Mouse (Mus musculus) macrophage (primary cell): Measurements from ENCODE around the gene Wdpcp. TPM values are rescaled to one million over a fixed set of nuclear protein-coding genes. Genes with fewer than 3 reads are reported as not detected.

ENCODE experiments used
- H3K27ac ChIP-seq: fragments of 350-480 bp; formaldehyde crosslinking; 2 replicates; pipeline ENCODE4 v1.9.0; 2021
- H3K36me3 ChIP-seq: fragments of 350-480 bp; formaldehyde crosslinking; 2 replicates; pipeline ENCODE4 v1.9.0; 2021; ENCODE audit errors: inconsistent target
- H3K4me3 ChIP-seq: fragments of 350-480 bp; formaldehyde crosslinking; 2 replicates; pipeline ENCODE4 v1.9.0; 2021; ENCODE audit errors: inconsistent target
- H3K79me2 ChIP-seq: fragments of 350-480 bp; formaldehyde crosslinking; 2 replicates; pipeline ENCODE4 v1.9.0; 2021; ENCODE audit errors: inconsistent target
- WGBS: methylation state at CpG from one replicate; pipeline ENCODE4 v1.1.7; 2026; ENCODE audit warnings: inconsistent platforms; ENCODE audit not compliant: missing documents; 5-methylcytosine and 5-hydroxymethylcytosine counted together
- polyA plus RNA-seq: library from polyadenylated mRNA; stranded (reverse); fragments of 250-400 nt; gene quantifications from 3 replicates; pipeline ENCODE4 v1.2.4, GENCODE M21; 2018; ENCODE audit warnings: inconsistent platforms

Wdpcp gene
- polyA plus RNA-seq, 1 experiment from 2014 or later, result 5.7 TPM

DNA sequence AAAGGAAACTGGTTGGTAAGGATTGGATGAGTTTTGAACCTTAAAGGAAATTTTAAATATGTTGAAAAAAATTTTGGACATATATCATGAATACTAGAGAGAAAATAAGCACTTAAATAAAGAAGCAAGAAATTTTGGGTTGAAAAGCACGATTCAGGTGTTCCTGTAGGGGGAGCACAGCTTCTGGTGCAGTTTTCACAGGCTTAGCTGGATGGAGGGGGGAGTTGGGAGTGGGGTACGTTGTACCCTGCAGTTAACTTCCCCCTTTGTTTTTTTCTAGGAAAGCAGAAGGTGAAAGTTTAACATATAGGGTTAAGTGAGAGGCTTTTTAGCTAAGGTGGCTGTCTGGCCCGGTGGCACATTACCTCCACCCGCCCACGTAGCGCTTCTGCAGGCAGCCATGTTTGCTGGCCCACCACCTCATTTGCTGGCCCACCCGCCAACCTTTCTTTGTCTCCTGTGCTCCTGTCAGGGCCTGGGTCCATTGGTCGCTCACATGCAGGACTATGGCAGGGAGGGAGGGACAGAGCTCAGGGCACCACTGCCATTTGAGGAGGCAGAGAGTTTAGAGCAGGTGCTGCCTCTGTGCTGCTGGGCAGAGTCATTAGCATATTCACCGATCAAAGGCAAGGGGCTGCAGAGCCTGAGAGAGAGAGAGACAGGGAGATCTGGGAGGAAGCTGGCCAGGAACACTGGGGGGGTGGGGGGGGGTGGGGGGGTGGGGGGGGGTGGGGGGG, 62.3 kb downstream of the Wdpcp start:
- WGBS, result 81% methylated on average over 8 of the region's 9 CpGs
- no peak overlapping the region for H3K4me3 ChIP-seq
- no peaks in the 10 kb centered on the region for H3K79me2 ChIP-seq
- H3K36me3 ChIP-seq, result no peaks in the 10 kb centered on the region
- no peak overlapping the region for H3K27ac ChIP-seq

DNA sequence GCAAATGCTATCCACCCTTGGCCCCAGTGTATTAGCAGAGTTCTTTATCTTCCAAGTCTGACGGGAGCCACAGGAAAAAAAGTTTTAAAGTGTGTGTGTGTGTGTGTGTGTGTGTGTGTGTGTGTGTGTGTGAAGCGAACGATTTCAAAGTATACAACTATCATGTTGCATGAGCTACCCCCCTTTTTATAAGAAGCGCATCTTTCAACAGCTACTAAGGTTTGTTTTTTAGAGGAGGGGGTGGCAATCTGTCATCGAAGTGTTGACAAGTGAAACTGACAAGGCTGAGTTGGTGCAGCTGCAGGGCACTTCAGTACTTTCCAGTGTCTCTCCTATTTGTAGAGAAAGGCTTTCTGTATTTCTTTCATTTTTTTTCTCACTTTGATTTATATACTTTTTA, 66.3 kb downstream of the Wdpcp start:
- no peak overlapping the region for H3K4me3 ChIP-seq
- 90% methylated on average over 2 of the region's 5 CpGs for WGBS
- no peaks in the 10 kb centered on the region for H3K79me2 ChIP-seq
- no peak overlapping the region for H3K27ac ChIP-seq
- no peaks in the 10 kb centered on the region for H3K36me3 ChIP-seq

DNA sequence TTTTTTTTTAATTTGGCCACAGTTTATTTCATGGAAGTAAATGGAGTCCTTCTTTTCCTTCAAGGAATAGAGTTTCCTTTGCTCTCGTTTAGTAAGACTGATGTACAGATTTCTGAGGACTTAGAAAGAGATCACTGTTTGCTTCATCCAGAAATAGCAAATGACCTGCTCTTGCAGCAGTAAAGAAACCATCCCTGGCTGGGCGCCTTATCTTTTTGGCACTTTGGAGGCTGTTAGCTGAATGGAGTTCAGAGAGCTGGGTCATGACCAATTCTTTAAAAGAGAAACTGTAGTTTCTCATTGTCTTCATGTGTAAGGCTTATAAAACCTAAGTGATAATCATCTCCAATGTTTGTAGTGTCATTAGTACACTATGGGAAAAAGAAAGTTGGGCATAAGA, 67.5 kb downstream of the Wdpcp start:
- WGBS, result 85% methylated on average over 2 of the region's 2 CpGs
- no peak overlapping the region for H3K4me3 ChIP-seq

DNA sequence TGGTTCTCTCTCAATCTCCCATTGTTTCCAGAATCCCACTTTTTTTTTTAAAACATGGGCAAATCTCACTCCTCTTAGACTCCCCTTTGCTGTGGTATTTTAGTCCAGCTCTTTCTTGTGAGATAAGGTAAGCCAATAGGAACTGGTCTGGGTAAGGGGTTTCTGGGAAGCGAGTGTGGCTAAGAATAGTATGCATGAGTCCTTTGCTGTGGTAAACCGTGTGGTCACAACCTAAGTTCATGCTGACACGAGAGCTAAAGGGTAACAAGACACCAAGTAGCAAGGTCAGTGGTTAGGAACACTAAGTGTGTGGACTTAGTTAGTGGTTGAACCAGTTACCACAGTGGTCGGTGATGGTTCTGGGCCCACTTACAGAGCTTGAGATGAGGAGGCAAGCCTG, 72.2 kb downstream of the Wdpcp start:
- no peak overlapping the region for H3K4me3 ChIP-seq

More for the DNA sequence above, 67.5 kb downstream of the Wdpcp start:
- Histone ChIP-seq H3K79me2 (no peaks in the 10 kb centered on the region), H3K27ac (no peak overlapping the region), H3K36me3 (no peaks in the 10 kb centered on the region)

DNA sequence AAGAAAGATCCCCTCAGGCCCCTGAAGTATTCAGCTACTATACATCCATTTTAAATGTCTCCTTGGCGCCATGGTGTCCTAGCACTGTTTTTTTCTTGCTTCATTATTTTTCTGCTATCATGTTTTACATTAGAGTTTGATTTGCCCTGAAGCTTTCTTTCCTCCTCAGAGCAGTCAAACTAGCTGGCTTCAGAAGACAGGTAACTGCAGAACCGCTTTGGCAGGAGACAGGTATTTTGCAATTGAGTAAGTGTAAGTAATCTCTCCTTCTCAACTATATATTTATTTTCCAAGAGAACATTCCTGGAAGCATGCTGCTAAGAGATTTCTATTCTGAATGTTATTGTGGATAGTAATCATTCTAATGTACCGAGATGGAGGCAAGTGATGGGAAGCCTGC, 74.1 kb downstream of the Wdpcp start:
- Histone ChIP-seq H3K27ac (no peak overlapping the region), H3K79me2 (no peaks in the 10 kb centered on the region)

More for the DNA sequence above, 72.2 kb downstream of the Wdpcp start:
- 68% methylated on average over 4 of the region's 4 CpGs for WGBS
- Histone ChIP-seq H3K27ac (no peak overlapping the region), H3K79me2 (no peaks in the 10 kb centered on the region), H3K36me3 (no peaks in the 10 kb centered on the region)

DNA sequence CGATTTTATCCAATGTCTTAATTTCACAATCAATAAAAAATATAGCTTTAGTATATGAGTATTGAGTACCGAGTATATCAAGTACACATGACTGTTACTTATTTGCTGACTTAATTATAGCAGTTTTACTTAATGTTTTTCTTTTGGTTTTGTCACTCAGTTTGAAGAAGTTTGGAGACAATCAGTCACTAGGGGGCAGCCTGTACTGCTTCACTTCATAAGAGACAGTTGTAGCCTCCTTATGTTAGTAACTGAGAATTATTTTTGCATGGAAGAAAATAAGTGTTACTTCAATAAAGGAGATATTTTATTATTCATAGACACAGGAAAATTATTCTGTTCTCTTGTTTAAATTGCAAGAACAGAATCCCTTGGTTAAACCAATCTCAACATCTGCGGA, 87.0 kb downstream of the Wdpcp start:
- 70% methylated on average over 3 of the region's 3 CpGs for WGBS
- no peak overlapping the region for H3K27ac ChIP-seq
- no peak overlapping the region for H3K4me3 ChIP-seq
- no peaks in the 10 kb centered on the region for H3K36me3 ChIP-seq
- no peaks in the 10 kb centered on the region for H3K79me2 ChIP-seq

More for the DNA sequence above, 74.1 kb downstream of the Wdpcp start:
- Histone ChIP-seq H3K4me3 (no peak overlapping the region), H3K36me3 (no peaks in the 10 kb centered on the region)
- 96% methylated on average over 3 of the region's 3 CpGs for WGBS

DNA sequence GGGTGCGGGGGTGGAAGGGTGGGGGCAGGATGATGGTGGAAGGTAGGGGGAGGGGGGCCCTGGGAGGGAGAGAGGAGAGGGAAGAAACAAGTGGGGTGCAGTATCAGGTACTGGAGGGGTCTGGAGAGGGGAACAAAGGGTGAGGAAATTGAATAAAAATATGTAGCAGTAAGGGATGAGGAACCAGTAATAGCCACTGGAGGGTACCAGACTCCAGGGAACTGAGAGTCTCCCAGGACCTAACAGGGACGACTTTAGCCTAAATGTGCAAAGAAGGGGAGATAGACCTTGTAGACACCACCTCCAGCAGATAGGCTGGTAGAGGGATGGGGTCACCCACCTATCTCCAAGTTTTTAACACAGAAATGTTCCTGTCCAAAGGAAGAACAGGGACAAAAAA, 105.0 kb downstream of the Wdpcp start:
- H3K36me3 ChIP-seq, result no peaks in the 10 kb centered on the region
- H3K79me2 ChIP-seq, result no peaks in the 10 kb centered on the region
- H3K4me3 ChIP-seq, result no peak overlapping the region
- no peak overlapping the region for H3K27ac ChIP-seq
- WGBS, result 88% methylated on average over 2 of the region's 2 CpGs

DNA sequence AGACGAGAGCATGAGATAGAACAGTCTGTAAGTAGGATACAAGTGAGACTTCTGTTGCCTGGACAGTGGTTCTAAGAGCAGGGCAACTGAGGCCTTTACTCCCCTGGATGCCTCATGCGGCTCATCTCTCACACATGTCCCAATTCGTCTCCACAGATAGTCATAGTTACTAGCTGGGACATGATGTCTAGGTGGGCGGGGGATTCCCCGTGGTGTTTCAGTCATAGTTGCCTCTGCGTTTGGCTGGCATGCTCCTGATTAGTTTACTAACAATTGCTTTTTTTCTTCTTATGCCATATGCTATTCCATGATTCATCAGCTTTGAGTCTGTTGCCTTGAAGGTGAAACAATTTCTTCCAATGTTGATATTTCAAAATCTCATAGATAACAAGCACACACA, 116.4 kb downstream of the Wdpcp start:
- Histone ChIP-seq H3K79me2 (no peaks in the 10 kb centered on the region), H3K4me3 (no peak overlapping the region), H3K27ac (no peak overlapping the region), H3K36me3 (no peaks in the 10 kb centered on the region)
- WGBS, result 96% methylated on average over 6 of the region's 6 CpGs

DNA sequence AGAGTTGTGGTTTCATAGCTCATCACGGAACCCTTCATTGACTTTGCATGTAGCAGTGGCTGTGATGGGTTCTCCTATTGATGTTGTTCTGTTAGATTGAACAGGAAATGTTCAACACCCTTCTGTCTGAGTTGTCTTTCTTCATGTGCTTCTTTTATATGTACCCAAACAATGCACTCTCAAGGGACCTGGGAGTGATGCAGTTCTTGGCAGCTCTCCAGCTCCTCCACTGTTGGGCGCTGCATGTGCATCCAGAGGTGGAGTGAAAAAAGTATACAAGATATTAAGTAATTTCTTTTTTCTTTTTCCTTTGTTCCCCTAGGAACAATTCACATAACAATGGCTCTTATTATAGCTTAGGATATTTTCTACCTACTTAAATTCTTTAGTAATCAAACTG, 118.7 kb downstream of the Wdpcp start:
- Histone ChIP-seq H3K79me2 (no peaks in the 10 kb centered on the region), H3K36me3 (no peaks in the 10 kb centered on the region)
- WGBS, result 95% methylated on average over 2 of the region's 2 CpGs

DNA sequence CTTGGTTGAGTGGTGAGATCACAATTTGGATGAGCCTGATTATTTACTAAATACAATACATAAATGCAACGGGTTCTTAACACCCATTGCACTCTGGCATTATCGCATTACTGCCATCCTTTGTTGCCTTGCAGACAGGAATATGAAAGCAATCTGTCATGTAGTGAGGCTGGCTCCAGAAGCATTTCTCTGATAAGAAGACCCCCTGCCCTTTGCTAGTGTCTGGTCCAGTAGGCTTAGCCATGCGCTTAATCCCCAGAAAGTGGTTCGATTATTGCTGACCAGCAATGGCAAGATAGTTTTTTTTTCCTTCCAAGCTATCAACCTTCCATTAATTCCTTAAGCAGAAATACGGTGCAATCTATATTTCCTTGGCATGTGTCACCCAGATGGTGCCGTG, 122.1 kb downstream of the Wdpcp start:
- no peaks in the 10 kb centered on the region for H3K79me2 ChIP-seq
- H3K27ac ChIP-seq, result no peak overlapping the region
- 94% methylated on average over 6 of the region's 6 CpGs for WGBS
- no peaks in the 10 kb centered on the region for H3K36me3 ChIP-seq
- H3K4me3 ChIP-seq, result no peak overlapping the region

More for the DNA sequence above, 118.7 kb downstream of the Wdpcp start:
- H3K4me3 ChIP-seq, result no peak overlapping the region
- H3K27ac ChIP-seq, result no peak overlapping the region

DNA sequence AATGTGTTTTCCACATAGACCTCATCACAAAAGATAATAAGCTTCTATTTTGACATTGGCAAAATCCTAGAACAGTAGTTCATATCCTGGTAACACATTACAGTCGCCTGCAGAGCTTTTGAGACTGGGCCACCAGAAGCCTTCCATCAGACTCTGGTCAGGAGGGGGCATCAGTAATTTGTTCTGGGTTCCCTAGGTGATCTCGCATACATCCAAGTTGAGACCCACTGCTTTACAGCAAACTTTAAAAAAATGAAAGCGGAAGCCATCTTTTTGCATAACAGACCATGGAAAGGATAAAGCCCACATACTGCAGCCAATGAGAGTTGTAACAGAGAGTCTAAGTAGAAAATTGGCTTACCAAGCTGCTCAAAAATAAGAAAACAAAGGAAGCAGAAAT, 125.6 kb downstream of the Wdpcp start:
- Histone ChIP-seq H3K27ac (no peak overlapping the region), H3K79me2 (no peaks in the 10 kb centered on the region), H3K36me3 (no peaks in the 10 kb centered on the region), H3K4me3 (no peak overlapping the region)
- WGBS, result 94% methylated on average over 3 of the region's 3 CpGs

DNA sequence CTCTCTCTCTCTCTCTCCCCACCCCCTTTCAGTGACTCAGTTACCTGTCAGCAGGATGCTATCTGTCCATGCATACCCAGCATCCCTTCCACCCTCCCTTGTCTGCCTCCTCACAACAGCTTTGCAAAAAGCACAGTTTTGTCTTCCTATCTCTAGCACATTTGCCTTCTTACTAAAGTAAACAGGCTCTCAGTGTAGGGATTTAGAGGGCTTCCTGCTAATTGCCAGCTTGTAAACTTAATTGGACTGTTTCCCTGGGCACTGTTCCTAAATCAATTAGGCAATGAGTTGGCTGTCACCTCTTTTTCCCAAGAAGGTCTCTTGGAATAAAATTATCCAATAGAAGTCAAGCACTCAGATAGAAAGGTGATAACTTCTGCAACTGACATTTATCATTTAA, 141.5 kb downstream of the Wdpcp start:
- Histone ChIP-seq H3K27ac (no peak overlapping the region), H3K79me2 (no peaks in the 10 kb centered on the region), H3K36me3 (peaks cover 8% of the 10 kb centered on the region; the same call in 1 of the 2 replicates), H3K4me3 (no peak overlapping the region)

DNA sequence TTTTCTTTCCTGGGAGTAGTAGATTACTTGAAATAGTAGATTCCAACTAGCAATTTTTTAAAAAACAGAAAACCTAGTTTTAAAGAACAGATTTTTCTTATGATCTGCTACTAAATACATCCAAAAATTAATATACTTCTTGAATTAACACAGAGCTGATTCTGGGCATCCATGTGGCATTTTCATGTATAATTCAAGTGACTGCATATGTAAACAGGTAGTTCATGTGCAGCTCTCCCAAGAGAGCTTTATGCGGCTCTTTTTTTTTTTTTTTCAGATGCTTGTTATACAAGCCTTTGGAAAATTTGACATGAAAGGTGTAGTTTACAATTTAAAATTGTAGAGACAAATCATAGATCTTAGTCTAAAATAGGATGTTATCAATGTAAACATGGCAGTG, 142.0 kb downstream of the Wdpcp start:
- H3K27ac ChIP-seq, result no peak overlapping the region
- 100% methylated on average over 1 of the region's 1 CpGs for WGBS

DNA sequence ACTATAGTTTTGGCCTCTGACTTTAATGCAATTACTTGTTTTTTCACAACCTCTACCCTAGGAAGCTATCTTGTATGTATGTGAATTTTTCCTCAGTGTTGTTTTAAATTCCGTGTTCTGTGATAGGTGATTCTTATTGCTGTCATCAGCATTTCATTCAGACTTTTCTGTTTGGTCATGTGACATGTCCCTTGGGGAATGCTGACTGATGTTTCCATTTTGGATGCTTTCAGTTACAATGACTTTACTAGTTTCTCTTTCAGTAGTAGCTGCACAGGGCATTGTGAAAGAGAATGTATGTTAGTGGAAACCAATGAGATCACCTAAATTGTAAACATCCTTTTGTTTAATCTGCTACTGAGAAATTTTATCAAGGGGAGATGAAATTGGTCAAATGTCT, 154.3 kb downstream of the Wdpcp start:
- no peaks in the 10 kb centered on the region for H3K36me3 ChIP-seq
- no peak overlapping the region for H3K4me3 ChIP-seq
- H3K79me2 ChIP-seq, result no peaks in the 10 kb centered on the region
- 100% methylated on average over 1 of the region's 1 CpGs for WGBS
- H3K27ac ChIP-seq, result no peak overlapping the region

More for the DNA sequence above, 142.0 kb downstream of the Wdpcp start:
- Histone ChIP-seq H3K36me3 (peaks cover 8% of the 10 kb centered on the region; the same call in 1 of the 2 replicates), H3K79me2 (no peaks in the 10 kb centered on the region), H3K4me3 (no peak overlapping the region)

DNA sequence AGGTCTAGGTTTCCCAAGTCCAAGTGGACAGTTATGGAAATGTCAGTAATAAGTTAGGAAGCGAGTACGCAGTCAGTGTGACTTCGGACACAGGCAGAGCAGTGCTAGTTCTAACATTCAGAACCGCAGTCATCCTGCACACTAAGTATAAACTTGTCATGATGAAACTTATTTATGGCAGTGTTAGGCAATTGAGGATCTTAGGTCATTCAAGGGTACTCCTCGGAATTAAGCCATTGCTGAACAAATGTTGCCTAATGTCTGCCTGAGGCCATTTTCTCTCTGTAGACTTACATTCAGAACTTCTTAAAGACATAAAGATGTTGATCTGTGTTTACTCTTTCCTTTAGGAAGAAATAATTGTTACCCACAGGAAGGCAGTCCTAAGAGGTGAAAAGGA, 157.0 kb downstream of the Wdpcp start:
- 84% methylated on average over 5 of the region's 5 CpGs for WGBS
- Histone ChIP-seq H3K27ac (no peak overlapping the region), H3K79me2 (no peaks in the 10 kb centered on the region), H3K36me3 (no peaks in the 10 kb centered on the region), H3K4me3 (no peak overlapping the region)

DNA sequence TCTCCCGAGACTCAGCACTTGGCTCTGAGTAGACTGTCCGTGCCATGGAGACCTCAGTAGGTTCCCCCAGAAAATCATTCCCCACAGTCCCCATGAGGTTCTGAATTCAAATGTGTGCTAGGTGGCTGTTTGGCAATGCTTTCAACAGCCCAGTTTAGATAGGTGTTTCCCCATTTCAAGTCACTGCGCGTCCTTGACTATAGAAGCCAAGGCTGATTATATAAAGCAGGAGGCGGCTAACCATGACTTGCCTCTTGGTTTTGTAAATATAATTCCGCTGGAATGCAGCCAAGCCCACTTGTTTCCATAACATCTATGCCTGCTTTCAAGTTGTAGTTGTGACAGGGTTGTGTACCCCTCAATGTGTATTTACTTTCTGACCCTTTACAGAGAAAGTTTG, 157.9 kb downstream of the Wdpcp start:
- no peaks in the 10 kb centered on the region for H3K36me3 ChIP-seq
- no peak overlapping the region for H3K4me3 ChIP-seq
- H3K79me2 ChIP-seq, result no peaks in the 10 kb centered on the region
- 97% methylated on average over 6 of the region's 6 CpGs for WGBS
- H3K27ac ChIP-seq, result no peak overlapping the region
